Mouse (Mus musculus) retina, postnatal 7 days (tissue): ENCODE results near the gene Armcx5.
"Not testable (repeated sequence)": the region's sequence is repeated elsewhere in the genome, so short reads cannot be mapped to it uniquely, and the experiment has no call there.

Source experiments
- DNase-seq: peaks from one replicate; pipeline ENCODE4 v3.0.0-alpha.2; 2012; ENCODE audit warnings: low read depth, low spot score

Gene Armcx5

DNA sequence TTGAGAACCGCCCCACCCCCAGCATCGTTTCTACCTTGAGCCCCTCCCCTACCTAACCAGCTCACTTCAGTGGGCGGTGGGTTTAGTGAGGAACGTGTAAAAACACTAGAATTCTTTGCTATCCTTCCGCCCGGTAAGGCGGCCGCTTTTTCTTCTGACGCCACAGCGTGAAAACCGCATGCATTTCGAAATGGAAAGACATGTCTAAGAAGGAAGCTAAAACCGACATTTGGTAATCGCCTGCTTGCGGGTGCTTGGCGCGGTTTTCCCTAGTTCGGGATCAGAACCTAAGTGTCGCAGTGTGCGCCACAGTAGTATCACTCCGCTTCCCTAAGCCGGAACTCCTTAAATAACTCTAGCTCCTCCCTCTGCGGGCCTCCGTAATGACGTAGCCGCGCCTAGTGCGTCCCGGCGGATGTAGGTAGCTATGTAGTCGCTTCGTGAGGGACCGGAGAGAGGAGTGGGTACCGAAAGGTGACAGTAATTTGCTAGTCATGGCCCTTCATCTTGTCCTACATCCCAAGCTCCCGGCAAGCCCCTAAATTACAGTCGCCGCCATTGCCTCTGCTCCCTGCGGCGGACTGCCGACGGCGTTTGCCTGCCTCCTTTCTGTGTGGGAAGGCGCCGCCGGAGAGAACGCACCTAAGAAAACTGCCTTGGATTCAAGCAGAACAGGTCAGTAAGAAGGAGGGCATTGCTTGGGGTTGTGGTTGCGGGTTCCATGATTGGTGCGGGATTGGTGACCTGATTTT, at the start of gene Armcx5, which contains the start of gene Gprasp1:
Armcx5 (plus strand) TSS at position 430 of the 752 bp plus-strand sequence.
Gprasp1 (plus strand) TSS at position 430 of the 752 bp plus-strand sequence.
- DNase-seq: peak; percentile 83

DNA sequence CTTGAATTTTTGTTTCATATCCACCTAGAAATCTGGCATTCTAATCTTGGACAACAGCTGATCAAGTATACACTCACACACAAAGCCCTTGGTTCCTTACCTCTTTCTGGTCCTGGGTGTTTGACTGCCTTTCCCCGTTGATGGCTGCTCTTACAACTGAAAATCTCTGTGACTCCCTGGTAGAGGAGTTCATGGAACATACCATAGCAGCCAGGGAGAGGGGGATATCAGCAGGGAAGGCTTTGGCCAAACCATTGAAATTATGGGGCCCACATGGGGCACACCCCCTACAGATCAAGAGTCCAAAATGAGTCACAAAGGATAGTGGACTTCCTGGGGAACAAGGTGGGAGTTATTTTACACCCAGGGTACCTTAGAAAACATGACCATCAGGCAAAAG, 48.9 kb upstream of the Armcx5 start, which contains the start of gene Tcp11x2:
Tcp11x2 (minus strand) TSS at position 158 of the 400 bp plus-strand sequence.
- DNase-seq: no peak

DNA sequence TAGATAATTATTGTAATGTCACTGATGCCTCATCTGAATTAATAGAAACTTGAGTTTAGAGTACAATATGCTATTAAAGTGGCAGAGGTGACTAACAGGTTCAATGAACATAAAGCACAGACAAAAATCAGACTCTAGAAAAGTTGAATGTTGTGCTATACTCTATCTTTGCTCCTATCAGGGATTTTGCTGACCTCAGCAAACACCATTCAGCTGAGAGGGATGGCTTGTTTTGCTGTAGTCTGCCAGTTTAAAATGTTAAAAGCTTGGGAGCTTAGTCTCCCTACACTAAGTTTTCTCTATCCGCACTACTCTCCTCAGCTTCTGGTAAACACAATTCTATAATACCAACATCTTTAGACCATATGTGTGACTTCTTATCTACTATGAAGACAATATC, 39.4 kb upstream of the Armcx5 start:
- no peak for DNase-seq

DNA sequence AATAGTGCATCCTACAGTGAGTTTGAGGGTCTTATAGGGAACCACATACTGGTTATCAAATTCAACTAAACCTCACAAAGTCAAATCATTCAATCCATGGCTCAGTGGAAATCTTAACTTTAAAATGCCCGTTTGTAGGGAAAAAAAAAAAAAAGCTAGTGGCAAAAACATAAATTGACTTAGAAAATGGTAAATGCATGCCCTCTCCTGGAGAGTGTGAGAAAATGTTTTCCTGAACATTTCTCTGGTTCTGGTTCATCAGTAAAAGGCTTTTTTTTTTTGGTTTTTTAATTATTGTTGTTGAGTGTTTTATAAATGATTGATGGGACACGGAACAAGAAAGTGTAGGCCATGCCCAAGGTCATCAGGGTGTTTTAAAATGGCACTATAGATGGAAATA, 38.2 kb upstream of the Armcx5 start:
- no peak for DNase-seq

DNA sequence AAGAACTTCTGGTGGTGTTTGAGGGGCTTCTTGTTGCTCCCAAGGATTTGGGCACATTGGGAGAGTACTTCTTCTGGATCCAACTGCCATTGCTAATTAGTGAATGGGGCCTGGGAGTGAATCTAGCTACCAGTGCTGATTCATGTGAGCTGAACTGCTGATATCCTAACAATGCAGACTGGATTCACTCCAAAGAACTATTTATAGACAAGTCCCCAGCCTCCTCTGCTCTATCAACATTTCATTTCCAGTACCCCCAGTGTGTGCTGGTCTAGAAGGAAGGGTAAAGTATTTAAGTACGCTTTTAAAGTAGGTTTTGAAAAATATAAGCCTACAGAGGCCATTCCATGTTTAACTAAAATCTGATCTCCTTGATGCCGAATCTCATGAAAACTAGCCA, 29.7 kb upstream of the Armcx5 start:
- no peak for DNase-seq

DNA sequence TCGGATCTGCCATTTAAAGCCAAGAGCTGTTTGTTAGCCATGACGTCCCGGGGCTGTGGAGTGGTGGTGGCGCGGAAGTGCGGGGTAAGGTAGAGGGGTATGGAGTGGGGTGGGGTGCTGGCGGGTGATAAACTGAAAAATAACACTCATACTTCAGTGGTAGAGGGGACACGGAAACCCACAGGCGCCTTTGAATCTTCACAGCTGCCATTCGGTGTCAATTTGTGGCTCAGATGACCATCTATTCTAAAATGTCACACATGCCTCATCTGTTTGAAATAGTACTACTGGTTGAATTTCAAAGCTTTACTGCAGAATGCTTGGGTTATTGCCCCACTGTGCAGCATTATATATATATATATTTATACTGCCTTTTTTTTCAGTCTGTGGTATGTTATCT, 17.4 kb upstream of the Armcx5 start, which contains the start of gene Tmsb15a:
Tmsb15a (minus strand) TSS at position 101 of the 400 bp plus-strand sequence.
- no peak for DNase-seq

DNA sequence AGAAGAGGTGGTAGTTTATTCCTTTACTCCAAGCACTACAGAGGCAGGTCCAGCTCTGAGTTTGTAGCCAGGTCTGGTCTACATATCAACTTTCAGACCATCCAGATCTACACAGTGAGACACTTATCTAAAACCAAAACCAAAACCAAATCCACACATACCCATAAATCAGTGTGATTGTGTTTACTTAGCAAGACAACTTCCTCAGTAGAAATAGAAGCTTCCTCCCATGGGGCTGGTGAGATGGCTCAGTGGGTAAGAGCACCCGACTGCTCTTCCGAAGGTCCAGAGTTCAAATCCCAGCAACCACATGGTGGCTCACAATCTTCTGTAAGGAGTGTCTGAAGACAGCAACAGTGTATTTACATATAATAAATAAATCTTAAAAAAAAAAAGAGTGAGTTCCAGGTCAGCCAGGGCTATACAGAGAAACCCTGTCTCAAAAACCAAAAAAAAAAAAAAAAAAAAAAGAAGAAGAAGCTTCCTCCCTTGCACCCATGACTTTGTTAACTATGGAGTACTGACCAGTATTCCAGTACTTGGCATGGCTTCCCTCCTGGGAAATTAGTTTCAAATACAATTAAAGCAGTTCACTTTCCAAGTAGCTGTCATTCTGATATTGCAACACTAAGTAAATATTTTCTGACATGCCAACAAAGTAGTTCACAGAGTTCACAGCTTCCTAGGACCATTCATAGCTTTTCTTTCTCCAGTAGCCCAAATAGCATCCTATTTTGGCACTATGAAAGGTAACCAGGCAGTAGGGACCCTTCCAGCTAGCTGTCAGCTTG, 3.6 kb upstream of the Armcx5 start:
- DNase-seq: no peak

DNA sequence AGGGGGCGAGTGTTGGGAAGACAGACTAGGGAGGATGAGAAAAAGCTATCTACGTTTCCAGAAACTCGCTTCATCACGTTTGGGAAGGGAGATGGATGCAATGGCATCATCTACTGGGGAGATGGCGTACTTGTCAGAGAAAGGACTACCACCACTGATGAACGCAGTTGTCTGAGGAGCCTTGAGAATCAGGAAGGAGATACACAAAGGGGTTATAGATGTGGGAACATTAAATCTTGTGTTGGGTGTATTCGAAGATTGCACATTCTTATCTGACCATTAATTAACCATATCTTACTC, 473 bp downstream of the Armcx5 start:
- no peak for DNase-seq

DNA sequence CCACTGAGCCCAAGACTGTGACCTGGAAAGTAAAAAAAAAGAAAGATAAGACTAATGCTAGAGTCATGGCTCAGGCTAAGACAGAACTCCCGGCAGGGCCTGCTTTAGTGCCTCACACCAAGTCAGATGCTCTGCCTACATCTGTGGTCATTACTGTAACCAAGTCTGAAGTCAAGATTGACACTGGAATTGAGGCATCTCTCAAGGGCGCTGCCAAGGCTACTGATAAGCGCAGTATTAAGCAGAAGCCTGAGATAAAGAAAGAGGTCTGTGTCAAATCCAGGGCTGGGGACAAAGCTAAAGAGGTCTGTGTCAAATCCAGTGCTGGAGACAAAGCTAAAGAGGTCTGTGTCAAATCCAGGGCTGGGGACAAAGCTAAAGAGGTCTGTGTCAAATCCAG, 2.8 kb downstream of the Armcx5 start:
- DNase-seq: not testable (repeated sequence)

DNA sequence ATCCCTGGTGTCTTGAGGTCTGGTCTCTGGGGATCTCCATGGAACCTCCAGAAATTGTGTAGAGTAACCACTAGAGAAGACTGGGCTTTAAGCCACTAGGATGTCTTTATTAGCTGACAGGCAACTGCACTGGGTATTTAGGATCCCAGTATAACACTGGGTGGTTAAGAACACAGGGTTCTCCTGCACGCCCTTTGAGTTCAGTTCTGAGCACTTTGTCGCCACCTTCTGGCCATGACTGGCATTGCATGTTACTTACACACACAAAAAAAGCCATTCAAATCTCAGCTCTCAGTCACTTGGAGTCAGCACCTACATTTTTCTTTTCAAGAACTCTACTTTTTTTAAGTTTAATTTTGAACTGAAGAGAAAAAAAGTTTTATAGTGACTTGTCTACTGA, 10.3 kb downstream of the Armcx5 start:
- DNase-seq: peak; percentile 51

DNA sequence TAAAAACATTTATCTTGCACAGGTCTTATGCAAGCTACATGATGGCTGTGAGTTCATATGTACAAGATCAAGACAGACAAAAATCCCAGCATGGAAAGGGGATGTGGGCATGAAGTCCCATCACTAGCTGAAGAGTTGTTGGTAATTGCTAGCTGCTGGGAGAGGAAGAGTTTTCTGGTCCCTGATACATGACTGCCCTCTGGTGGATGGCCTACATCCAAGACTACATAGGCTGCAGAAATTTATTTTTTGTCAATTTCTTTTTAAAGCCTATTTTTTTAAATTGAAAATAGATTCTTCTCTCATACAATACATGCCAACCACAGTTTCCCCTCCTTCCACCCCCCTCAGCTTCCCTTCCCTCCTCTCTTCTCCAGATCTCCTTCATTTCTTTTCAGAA, 19.2 kb downstream of the Armcx5 start:
- no peak for DNase-seq

DNA sequence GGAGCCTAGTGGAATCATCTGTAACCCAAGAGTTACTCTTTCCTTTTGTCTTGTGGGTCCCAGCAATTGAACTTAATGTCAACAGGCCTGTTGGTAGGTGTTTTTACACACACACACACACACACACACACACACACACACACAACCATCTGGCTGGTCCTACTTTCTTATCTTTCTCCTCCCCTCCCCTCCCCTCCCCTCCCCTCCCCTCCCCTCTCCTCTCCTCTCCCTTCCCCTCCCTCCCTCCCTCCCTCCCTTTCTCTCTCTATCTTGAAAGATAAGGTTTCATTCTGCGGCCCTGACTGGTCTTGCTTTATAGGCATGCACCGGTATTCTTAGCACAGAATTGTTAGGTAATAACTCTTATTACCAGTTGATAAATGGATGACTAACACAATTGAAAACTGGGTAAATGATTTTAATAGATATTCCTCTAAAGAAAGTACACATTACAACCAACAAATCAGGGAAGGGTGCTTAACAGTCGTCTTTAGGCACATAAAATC, 25.6 kb downstream of the Armcx5 start:
- DNase-seq: no peak

DNA sequence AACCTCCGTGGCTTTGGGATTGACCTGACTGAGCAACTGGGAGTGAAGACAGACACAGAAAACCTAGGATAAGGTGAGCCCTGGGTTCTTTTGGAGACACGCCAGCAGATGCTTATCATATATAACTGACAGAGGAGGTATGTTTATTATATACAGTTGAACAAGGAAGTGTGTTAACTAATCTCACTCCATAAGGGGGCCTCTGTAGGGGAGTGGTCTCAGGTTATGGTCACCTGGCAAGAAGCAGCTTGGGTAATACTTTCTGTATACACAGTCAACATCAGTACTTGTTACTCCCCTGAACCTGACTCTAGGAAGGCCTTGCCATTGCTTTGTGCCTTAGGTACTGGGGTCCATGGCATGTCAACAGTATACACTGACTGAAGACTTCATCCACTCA, 26.0 kb downstream of the Armcx5 start:
- no peak for DNase-seq

DNA sequence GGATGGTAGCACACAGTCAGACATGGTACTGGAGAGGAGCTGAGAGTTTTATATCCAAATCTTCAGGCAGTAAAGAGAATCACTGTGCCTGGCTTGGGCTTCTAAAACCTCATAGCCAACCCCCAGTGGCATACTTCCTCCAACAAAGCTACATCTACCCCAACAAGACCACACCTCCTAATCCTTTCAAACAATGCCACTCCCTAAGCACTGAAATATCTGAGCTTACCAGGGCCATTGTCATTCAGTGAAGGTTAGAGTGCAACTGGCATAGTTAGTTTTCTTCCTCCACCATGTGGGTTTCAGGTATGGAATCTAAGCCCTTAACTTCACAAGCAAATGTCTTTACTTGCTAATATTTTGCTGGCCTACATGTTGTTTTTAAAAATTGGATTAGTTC, 49.0 kb downstream of the Armcx5 start:
- DNase-seq: no peak

DNA sequence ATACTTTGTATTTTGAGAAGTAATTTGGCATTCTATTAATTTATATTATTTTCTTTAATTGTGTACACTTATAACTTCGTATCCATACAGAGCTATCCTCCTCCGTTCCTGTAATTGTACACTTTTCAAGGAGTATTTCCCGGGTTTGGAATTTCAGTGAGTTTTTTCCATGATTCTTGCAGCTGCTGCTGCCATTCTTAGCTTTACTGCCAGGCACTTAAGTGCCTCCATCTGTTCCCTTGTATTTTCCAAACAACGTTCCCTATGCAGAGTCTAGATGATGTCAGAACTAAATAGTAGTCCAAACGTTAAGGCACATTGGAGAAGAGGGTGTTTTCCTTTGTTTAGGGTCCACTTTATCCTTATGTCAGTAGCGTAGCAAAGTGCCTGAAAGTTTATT, 49.8 kb downstream of the Armcx5 start:
- no peak for DNase-seq

DNA sequence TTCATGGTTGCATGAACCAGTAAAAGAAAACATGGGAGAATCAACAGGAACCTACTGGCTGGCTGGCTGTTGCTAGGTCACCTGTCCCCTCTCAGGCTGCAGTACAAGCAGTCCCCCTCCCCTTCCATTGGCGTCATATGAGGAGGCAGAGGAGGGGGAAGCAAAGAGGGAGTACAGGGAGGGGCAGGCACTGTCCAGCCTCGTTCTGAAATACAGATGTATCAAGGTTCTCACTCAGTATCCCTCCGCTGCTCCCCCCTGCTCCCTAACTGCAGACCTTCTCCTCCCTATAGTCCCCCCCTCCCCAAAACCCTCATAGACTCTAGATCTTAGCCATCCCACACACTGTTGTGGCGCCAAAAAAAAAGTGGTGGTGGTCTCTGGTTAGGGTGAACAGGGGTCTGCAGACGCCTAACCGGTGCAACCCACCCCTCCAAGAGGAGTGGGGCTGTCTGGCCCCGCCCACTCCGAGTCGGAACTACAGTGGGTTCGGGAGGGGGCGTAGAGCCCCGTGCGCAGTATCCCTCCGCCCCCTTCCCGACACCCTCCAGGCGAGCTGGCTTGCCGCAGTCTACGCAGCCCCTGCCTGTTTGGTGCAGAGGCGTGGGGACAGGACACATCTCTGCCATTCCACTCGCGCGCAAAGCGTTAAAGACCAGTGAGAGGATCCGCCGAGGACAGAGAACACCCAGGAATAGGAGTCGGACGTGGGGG, 53.2 kb downstream of the Armcx5 start:
- peak; percentile 31 for DNase-seq

DNA sequence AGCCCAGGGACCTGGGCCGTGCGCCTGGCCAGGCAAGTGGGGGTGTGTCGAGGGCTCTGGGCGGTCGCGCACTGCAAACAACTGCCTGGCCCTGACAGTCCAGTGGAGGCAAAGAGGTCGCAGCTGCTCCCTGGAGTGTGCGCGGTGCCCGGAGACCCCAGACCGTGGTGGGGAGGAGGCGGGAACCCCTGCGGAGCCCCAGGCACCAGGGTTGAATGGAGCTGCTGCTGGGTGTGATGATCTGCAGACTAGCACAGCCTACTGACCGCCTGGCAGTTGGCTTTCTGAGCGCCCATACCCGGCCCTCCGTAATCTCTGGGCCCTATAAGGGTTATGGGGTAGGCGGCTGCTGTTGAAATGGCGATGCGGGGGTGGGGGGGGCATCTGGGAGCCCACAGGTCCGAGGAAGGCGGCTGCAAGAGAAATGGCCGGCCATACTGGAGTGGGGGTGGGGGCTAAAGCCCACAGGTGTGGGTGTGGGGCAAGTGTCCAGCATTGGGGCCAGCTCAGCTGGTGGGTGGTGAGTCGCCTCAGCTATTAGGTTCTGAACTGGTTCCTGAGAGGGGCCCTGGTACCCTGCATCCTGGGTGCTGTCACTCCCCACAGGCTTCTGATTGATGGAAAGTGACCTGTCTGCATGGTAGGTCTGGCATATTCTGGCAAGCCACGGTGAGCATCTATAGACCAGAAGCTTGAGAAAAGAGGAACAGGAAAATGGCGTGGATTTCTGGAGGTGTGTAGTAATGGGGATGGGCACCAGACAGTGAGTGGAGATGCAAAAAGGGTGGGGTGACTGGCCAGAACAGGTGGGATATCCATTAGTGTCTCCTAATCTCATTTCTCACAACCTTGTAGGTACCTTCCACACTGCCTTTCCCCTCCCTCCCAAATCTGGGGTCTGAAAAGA, 54.0 kb downstream of the Armcx5 start:
- not testable (repeated sequence) for DNase-seq
